Comparison of ENCODE assay signal across 9 mouse cellular contexts in genomic region chr10:80136179-80136951, GRCm38 (mm10). TPM values are rescaled to one million over a fixed set of nuclear protein-coding genes. Genes with fewer than 3 reads are reported as not detected.
A peak's percentile ranks its signal among the peaks of the same experiment; 100 is the strongest.
DNase-seq lines count a peak whose midpoint lies in the region; ATAC-seq lines count a peak whose summit lies in the region.
"Had no signal": no experiment of that assay in that cellular context is flagged by ENCODE, and none has a peak within 500 bp of the region (broad histone marks: within the 10 kb centered on the region; RNA-seq: fewer than 3 reads in every experiment).

No protein-coding gene starts in this region.

- H3K9ac ChIP-seq in heart, embryonic 16.5 days (ENCODE audit: low read length), result peak overlapping the region; percentile 43; the same call in 1 of the 2 replicates
- peak overlapping the region; percentile 45; the same call in 1 of the 2 replicates for H3K9ac ChIP-seq in embryonic facial prominence, embryonic 12.5 days
- H3K9ac ChIP-seq in hindbrain, embryonic 12.5 days, result peak overlapping the region; percentile 96
- H3K9ac ChIP-seq in midbrain, embryonic 11.5 days (ENCODE audit: low read length), result no peak overlapping the region

- no peak overlapping the region for H3K27ac ChIP-seq in heart, embryonic 16.5 days (ENCODE audit: low read length)
- H3K27ac ChIP-seq in embryonic facial prominence, embryonic 12.5 days, result no peak overlapping the region
- H3K27ac ChIP-seq in hindbrain, embryonic 12.5 days, result no peak overlapping the region
- no peak overlapping the region for H3K27ac ChIP-seq in midbrain, embryonic 11.5 days (ENCODE audit: low read depth, low read length)

- H3K4me3 ChIP-seq in heart, embryonic 16.5 days (ENCODE audit: low read length), result peak overlapping the region; percentile 60
- peak overlapping the region; percentile 81 for H3K4me3 ChIP-seq in embryonic facial prominence, embryonic 12.5 days
- peak overlapping the region; percentile 72 for H3K4me3 ChIP-seq in hindbrain, embryonic 12.5 days
- H3K4me3 ChIP-seq in midbrain, embryonic 11.5 days (ENCODE audit: low read depth, low read length), result peak overlapping the region; percentile 74; the same call in 1 of the 2 replicates

- 0 out of 2 replicates have a peak, but pooled peaks cover 3% of the 10 kb centered on the region for H3K9me3 ChIP-seq in heart, embryonic 16.5 days (replicated peaks; ENCODE audit: control insufficient read depth, low read length)
- no peaks in the 10 kb centered on the region for H3K9me3 ChIP-seq in embryonic facial prominence, embryonic 12.5 days
- H3K9me3 ChIP-seq in hindbrain, embryonic 12.5 days (replicated peaks), result no peaks in the 10 kb centered on the region
- H3K9me3 ChIP-seq in midbrain, embryonic 11.5 days (ENCODE audit: control insufficient read depth, low read length), result no peaks in the 10 kb centered on the region

- peak overlapping the region; percentile 85 for H3K4me2 ChIP-seq in heart, embryonic 16.5 days (ENCODE audit: low read depth, low read length)
- peak overlapping the region; percentile 96 for H3K4me2 ChIP-seq in embryonic facial prominence, embryonic 12.5 days (replicated peaks)
- peak overlapping the region; percentile 96 for H3K4me2 ChIP-seq in hindbrain, embryonic 12.5 days (replicated peaks)
- H3K4me2 ChIP-seq in midbrain, embryonic 11.5 days, result peak overlapping the region; percentile 94

- peaks cover 6% of the 10 kb centered on the region; the same call in 1 of the 2 replicates for H3K27me3 ChIP-seq in heart, embryonic 16.5 days (ENCODE audit: control insufficient read depth, insufficient read depth, low read length)
- H3K27me3 ChIP-seq in embryonic facial prominence, embryonic 12.5 days, result peaks cover 41% of the 10 kb centered on the region
- peaks cover 39% of the 10 kb centered on the region for H3K27me3 ChIP-seq in hindbrain, embryonic 12.5 days
- H3K27me3 ChIP-seq in midbrain, embryonic 11.5 days (ENCODE audit: control insufficient read depth, insufficient read depth, low read length), result peaks cover 22% of the 10 kb centered on the region
- H3K27me3 ChIP-seq: Patski had no signal

- DNase-seq in heart, postnatal 25 days (ENCODE audit: low spot score), result no peak
- no peak for DNase-seq in midbrain, embryonic 11.5 days (ENCODE audit: low spot score, missing footprints)
- DNase-seq in frontal cortex, postnatal 10 days (ENCODE audit: low spot score in 2 of 2), result no peak
- no peak for DNase-seq in urinary bladder, postnatal 36 days (ENCODE audit: low spot score in 2 of 2)

- H3K4me1 ChIP-seq in heart, embryonic 16.5 days (ENCODE audit: control insufficient read depth, insufficient read depth, low read length), result peaks cover 40% of the 10 kb centered on the region
- H3K4me1 ChIP-seq in embryonic facial prominence, embryonic 12.5 days, result peaks cover 40% of the 10 kb centered on the region
- H3K4me1 ChIP-seq in hindbrain, embryonic 12.5 days, result peaks cover 48% of the 10 kb centered on the region
- H3K4me1 ChIP-seq in midbrain, embryonic 11.5 days (ENCODE audit: control insufficient read depth, insufficient read depth, low read length), result peaks cover 38% of the 10 kb centered on the region

- WGBS in heart, embryonic 16.5 days, result 23% methylated on average over 34 of the region's 49 CpGs
- WGBS in embryonic facial prominence, embryonic 12.5 days, result 12% methylated on average over 45 of the region's 49 CpGs
- WGBS in hindbrain, embryonic 12.5 days, result 13% methylated on average over 49 of the region's 49 CpGs
- WGBS in midbrain, embryonic 11.5 days, result 15% methylated on average over 46 of the region's 49 CpGs

- H3K36me3 ChIP-seq in heart, embryonic 16.5 days (ENCODE audit: control insufficient read depth, insufficient read depth), result no peaks in the 10 kb centered on the region
- H3K36me3 ChIP-seq in embryonic facial prominence, embryonic 12.5 days, result peaks cover 32% of the 10 kb centered on the region
- H3K36me3 ChIP-seq in hindbrain, embryonic 12.5 days, result peaks cover 46% of the 10 kb centered on the region
- H3K36me3 ChIP-seq in midbrain, embryonic 11.5 days (ENCODE audit: control insufficient read depth, insufficient read depth, low read length), result no peaks in the 10 kb centered on the region

- no peak for ATAC-seq in heart, embryonic 16.5 days (replicated peaks; ENCODE audit: extremely low read depth, insufficient read depth, low FRiP score)
- no peak for ATAC-seq in embryonic facial prominence, embryonic 12.5 days (ENCODE audit: insufficient number of reproducible peaks, insufficient read depth, low FRiP score, low TSS enrichment)
- no peak for ATAC-seq in hindbrain, embryonic 12.5 days (ENCODE audit: low FRiP score)
- no peak for ATAC-seq in midbrain, embryonic 11.5 days (ENCODE audit: low FRiP score)
- ATAC-seq in megakaryocyte, adult 5-6 weeks (ENCODE audit: poor library complexity, severe bottlenecking), result no peak
- ATAC-seq: Patski had no signal

- intact Hi-C loops in heart, postnatal 25 days (cut with DNase I), result loop anchor here (5.0 kb wide), 1 partner anchor 149 kb away; the partner anchor contains the start of gene Cnn2

RNA-seq across cellular contexts. Expression of gene Atp5d, which starts 2.1 kb away (rescaled TPM):
- 1,107 and 1,132 TPM in 2 replicates for polyA plus RNA-seq in heart, embryonic 16.5 days (2015; fragmentation: Nextera tagmentation; extraction: Ambion mirVana)
- 1,000 to 10,000 TPM; 1,252 to 1,264 TPM for total RNA-seq in heart, postnatal 25 days (2021)
- 457 and 481 TPM in 2 replicates for polyA plus RNA-seq in embryonic facial prominence, embryonic 12.5 days (2016; fragmentation: Nextera tagmentation; extraction: Ambion mirVana)
- polyA plus RNA-seq in hindbrain, embryonic 12.5 days (2016; fragmentation: Nextera tagmentation; extraction: Ambion mirVana), result 351 and 385 TPM in 2 replicates
- polyA plus RNA-seq in midbrain, embryonic 11.5 days (2014; fragmentation: Nextera tagmentation; extraction: Ambion mirVana), result 329 and 355 TPM in 2 replicates
- total RNA-seq in megakaryocyte, adult 5-6 weeks (2015), result 161 and 162 TPM in 2 replicates
- total RNA-seq in megakaryocyte, adult 5-6 weeks (2017), result 31.0 and 34.7 TPM in 2 replicates

RNA-seq across cellular contexts. Expression of gene Cbarp, which starts 4.3 kb away (rescaled TPM):
- 2.5 TPM in 2 replicates for polyA plus RNA-seq in heart, embryonic 16.5 days (2015; fragmentation: Nextera tagmentation; extraction: Ambion mirVana)
- total RNA-seq in heart, postnatal 25 days (2021), result 1 to 10 TPM; 2.4 to 3.1 TPM
- 8.4 and 8.5 TPM in 2 replicates for polyA plus RNA-seq in embryonic facial prominence, embryonic 12.5 days (2016; fragmentation: Nextera tagmentation; extraction: Ambion mirVana)
- 18.4 and 22.3 TPM in 2 replicates for polyA plus RNA-seq in hindbrain, embryonic 12.5 days (2016; fragmentation: Nextera tagmentation; extraction: Ambion mirVana)
- 11.1 and 11.8 TPM in 2 replicates for polyA plus RNA-seq in midbrain, embryonic 11.5 days (2014; fragmentation: Nextera tagmentation; extraction: Ambion mirVana)
- 1.6 and 2.2 TPM in 2 replicates for total RNA-seq in megakaryocyte, adult 5-6 weeks (2015)
- 1.4 TPM in 1 of 2 replicates, not detected in the other for total RNA-seq in megakaryocyte, adult 5-6 weeks (2017)

RNA-seq across cellular contexts. Expression of gene Midn, which starts 11.7 kb away (rescaled TPM):
- polyA plus RNA-seq in heart, embryonic 16.5 days (2015; fragmentation: Nextera tagmentation; extraction: Ambion mirVana), result 10.3 and 13.0 TPM in 2 replicates
- 100 to 1,000 TPM in 1 of 2 experiments, 10 to 100 TPM in 1; 92.1 to 120 TPM for total RNA-seq in heart, postnatal 25 days (2021)
- polyA plus RNA-seq in embryonic facial prominence, embryonic 12.5 days (2016; fragmentation: Nextera tagmentation; extraction: Ambion mirVana), result 33.4 and 35.1 TPM in 2 replicates
- 42.1 and 54.5 TPM in 2 replicates for polyA plus RNA-seq in hindbrain, embryonic 12.5 days (2016; fragmentation: Nextera tagmentation; extraction: Ambion mirVana)
- 66.0 and 71.3 TPM in 2 replicates for polyA plus RNA-seq in midbrain, embryonic 11.5 days (2014; fragmentation: Nextera tagmentation; extraction: Ambion mirVana)
- total RNA-seq in megakaryocyte, adult 5-6 weeks (2015), result 29.5 and 29.6 TPM in 2 replicates
- 22.4 and 36.1 TPM in 2 replicates for total RNA-seq in megakaryocyte, adult 5-6 weeks (2017)

RNA-seq across cellular contexts. Expression of gene Stk11, which starts 20.8 kb away (rescaled TPM):
- polyA plus RNA-seq in heart, embryonic 16.5 days (2015; fragmentation: Nextera tagmentation; extraction: Ambion mirVana), result 13.8 and 15.3 TPM in 2 replicates
- total RNA-seq in heart, postnatal 25 days (2021), result 100 to 1,000 TPM; 133 to 138 TPM
- polyA plus RNA-seq in embryonic facial prominence, embryonic 12.5 days (2016; fragmentation: Nextera tagmentation; extraction: Ambion mirVana), result 17.2 and 18.5 TPM in 2 replicates
- polyA plus RNA-seq in hindbrain, embryonic 12.5 days (2016; fragmentation: Nextera tagmentation; extraction: Ambion mirVana), result 13.1 and 16.1 TPM in 2 replicates
- 18.5 and 23.1 TPM in 2 replicates for polyA plus RNA-seq in midbrain, embryonic 11.5 days (2014; fragmentation: Nextera tagmentation; extraction: Ambion mirVana)
- total RNA-seq in megakaryocyte, adult 5-6 weeks (2015), result 58.0 and 60.7 TPM in 2 replicates
- 142 and 146 TPM in 2 replicates for total RNA-seq in megakaryocyte, adult 5-6 weeks (2017)

RNA-seq across cellular contexts. Expression of gene Cirbp, which starts 29.4 kb away (rescaled TPM):
- 85.3 and 87.6 TPM in 2 replicates for polyA plus RNA-seq in heart, embryonic 16.5 days (2015; fragmentation: Nextera tagmentation; extraction: Ambion mirVana)
- 10 to 100 TPM; 31.7 to 43.1 TPM for total RNA-seq in heart, postnatal 25 days (2021)
- polyA plus RNA-seq in embryonic facial prominence, embryonic 12.5 days (2016; fragmentation: Nextera tagmentation; extraction: Ambion mirVana), result 151 and 159 TPM in 2 replicates
- 235 and 271 TPM in 2 replicates for polyA plus RNA-seq in hindbrain, embryonic 12.5 days (2016; fragmentation: Nextera tagmentation; extraction: Ambion mirVana)
- 81.5 and 87.1 TPM in 2 replicates for polyA plus RNA-seq in midbrain, embryonic 11.5 days (2014; fragmentation: Nextera tagmentation; extraction: Ambion mirVana)
- total RNA-seq in megakaryocyte, adult 5-6 weeks (2015), result 11.7 and 13.8 TPM in 2 replicates
- total RNA-seq in megakaryocyte, adult 5-6 weeks (2017), result 29.3 and 32.1 TPM in 2 replicates
